ENCODE assay signal across 8 mouse cellular contexts in genomic region chr16:90143416-90143759, GRCm38 (mm10). TPM values are rescaled to one million over a fixed set of nuclear protein-coding genes. Genes with fewer than 3 reads are reported as not detected.
DNase-seq lines count a peak whose midpoint lies in the region; ATAC-seq and TF ChIP-seq lines count a peak whose summit lies in the region.

No protein-coding gene starts in this region.

- ATAC-seq in intestine, embryonic 14.5 days (replicated peaks; ENCODE audit: low FRiP score, low TSS enrichment, low read depth): peak; percentile 42
- peak; percentile 6 for ATAC-seq in monocyte, adult 5-6 weeks (replicated peaks; ENCODE audit: insufficient number of reproducible peaks, low FRiP score, low TSS enrichment, poor library complexity, severe bottlenecking)

- H3K4me1 ChIP-seq in embryonic facial prominence, embryonic 10.5 days: peaks cover 54% of the 10 kb centered on the region
- H3K4me1 ChIP-seq in intestine, embryonic 14.5 days (replicated peaks; ENCODE audit: control insufficient read depth, insufficient read depth, low read length): peaks cover 11% of the 10 kb centered on the region

- 0 out of 2 replicates have a peak, but pooled peaks cover 6% of the 10 kb centered on the region for H3K27me3 ChIP-seq in embryonic facial prominence, embryonic 10.5 days (replicated peaks; ENCODE audit: low read depth, poor library complexity, severe bottlenecking)
- H3K27me3 ChIP-seq in intestine, embryonic 14.5 days (replicated peaks; ENCODE audit: control insufficient read depth, insufficient read depth, low read length): 0 out of 2 replicates have a peak, but pooled peaks cover 2% of the 10 kb centered on the region

- TF ChIP-seq CTCF in left cerebral cortex, adult 2 months (IDR thresholded peaks at IDR 0.05): no peak

- H3K36me3 ChIP-seq in embryonic facial prominence, embryonic 10.5 days (replicated peaks): no peaks in the 10 kb centered on the region
- H3K36me3 ChIP-seq in intestine, embryonic 14.5 days (ENCODE audit: control insufficient read depth, insufficient read depth, low read length): no peaks in the 10 kb centered on the region

- peak overlapping the region; percentile 69 for H3K9ac ChIP-seq in intestine, embryonic 14.5 days (ENCODE audit: low read length)

- intact Hi-C loops in left cerebral cortex, adult 2 months (cut with DNase I): no loop called here
- intact Hi-C loops in left cerebral cortex, postnatal 4 days (cut with DNase I): no loop called here

- peak overlapping the region; percentile 66 for H3K4me3 ChIP-seq in left cerebral cortex, adult 2 months
- peak overlapping the region; percentile 82 for H3K4me3 ChIP-seq in embryonic facial prominence, embryonic 10.5 days
- H3K4me3 ChIP-seq in intestine, embryonic 14.5 days (ENCODE audit: low read depth, low read length): peak overlapping the region; percentile 74

- no peak for DNase-seq in left cerebral cortex, adult 2 months (ENCODE audit: extremely low spot score in 1 of 2, low spot score in 2 of 2)
- no peak for DNase-seq in left cerebral cortex, postnatal 4 days
- DNase-seq in embryonic facial prominence, embryonic 10.5 days (ENCODE audit: low spot score): no peak
- DNase-seq in intestine, embryonic 14.5 days (ENCODE audit: low spot score): peak; percentile 92
- no peak for DNase-seq in embryo, embryonic 10.5 days (ENCODE audit: low spot score)
- DNase-seq in yolk sac, embryonic 10.5 days (ENCODE audit: low spot score): no peak
- no peak for DNase-seq in adrenal gland, adult 8-10 months

- no peaks in the 10 kb centered on the region for H3K9me3 ChIP-seq in embryonic facial prominence, embryonic 10.5 days
- H3K9me3 ChIP-seq in intestine, embryonic 14.5 days (ENCODE audit: control insufficient read depth, low read length): no peaks in the 10 kb centered on the region

- H3K27ac ChIP-seq in left cerebral cortex, adult 2 months: peak overlapping the region; percentile 72
- peak overlapping the region; percentile 99 for H3K27ac ChIP-seq in embryonic facial prominence, embryonic 10.5 days (replicated peaks)
- H3K27ac ChIP-seq in intestine, embryonic 14.5 days (ENCODE audit: low read depth): peak overlapping the region; percentile 81

- peak overlapping the region; percentile 97 for H3K4me2 ChIP-seq in intestine, embryonic 14.5 days (ENCODE audit: low read length)

- WGBS in embryonic facial prominence, embryonic 10.5 days: under 1% methylated on average over 21 of the region's 21 CpGs
- WGBS in intestine, embryonic 14.5 days: under 1% methylated on average over 21 of the region's 21 CpGs

RNA-seq across cellular contexts. Expression of gene Tiam1, which starts 0.2 kb away (rescaled TPM):
- 100 to 1,000 TPM; 107 to 120 TPM for total RNA-seq in left cerebral cortex, adult 2 months (2021)
- total RNA-seq in left cerebral cortex, postnatal 4 days (2021): 10 to 100 TPM; 58.8 to 64.4 TPM
- 25.3 and 25.9 TPM in 2 replicates for polyA plus RNA-seq in embryonic facial prominence, embryonic 10.5 days (2016; fragmentation: Nextera tagmentation; extraction: Ambion mirVana)
- 21.4 and 23.3 TPM in 2 replicates for polyA plus RNA-seq in intestine, embryonic 14.5 days (2014; fragmentation: Nextera tagmentation; extraction: Ambion mirVana)
- total RNA-seq in monocyte, adult 5-6 weeks (2017): 24.6 to 28.6 TPM (median 27.7 TPM) in 3 replicates
- total RNA-seq in adrenal gland, adult 8-10 months (2022): 100 to 1,000 TPM in 1 of 4 experiments, 10 to 100 TPM in 3; 69.6 to 107 (median 85.5) TPM
